Mouse (Mus musculus) cerebellum, adult 9-11 months (tissue): ENCODE measurements around the gene Mettl24.
A peak's percentile ranks its signal among the peaks of the same experiment; 100 is the strongest.

ENCODE experiments used
- DNase-seq: peaks from one replicate; pipeline ENCODE4 v3.0.0; 2022

The Mettl24 gene

GRCm38 (mm10) chr10:40825952-40826351, 142.9 kb downstream of the Mettl24 start:
- no peak for DNase-seq

GRCm38 (mm10) chr10:40827706-40828105, 144.6 kb downstream of the Mettl24 start:
- no peak for DNase-seq

GRCm38 (mm10) chr10:40830312-40830711, 147.2 kb downstream of the Mettl24 start:
- DNase-seq: no peak

- no peak for DNase-seq
Measured at GRCm38 (mm10) chr10:40831267-40831666, 148.2 kb downstream of the Mettl24 start.

- no peak for DNase-seq
Measured at GRCm38 (mm10) chr10:40840086-40840485, 157.0 kb downstream of the Mettl24 start.

GRCm38 (mm10) chr10:40843841-40844240, 160.8 kb downstream of the Mettl24 start:
- DNase-seq: no peak

GRCm38 (mm10) chr10:40844546-40844945, 161.5 kb downstream of the Mettl24 start:
- DNase-seq: no peak

GRCm38 (mm10) chr10:40845626-40846025, 162.5 kb downstream of the Mettl24 start:
- peak; percentile 53 for DNase-seq

GRCm38 (mm10) chr10:40847176-40847874, 164.2 kb downstream of the Mettl24 start:
- peak; percentile 94 for DNase-seq

GRCm38 (mm10) chr10:40850644-40851043, 167.6 kb downstream of the Mettl24 start:
- DNase-seq: no peak

- no peak for DNase-seq
Measured at GRCm38 (mm10) chr10:40851138-40851537, 168.1 kb downstream of the Mettl24 start.

- no peak for DNase-seq
Measured at GRCm38 (mm10) chr10:40855616-40856015, 172.5 kb downstream of the Mettl24 start.

GRCm38 (mm10) chr10:40856703-40857102, 173.6 kb downstream of the Mettl24 start:
- DNase-seq: no peak

- peak; percentile 84 for DNase-seq
Measured at GRCm38 (mm10) chr10:40857599-40857998, 174.5 kb downstream of the Mettl24 start.
